Mouse (Mus musculus) thymus, adult 2 months (tissue): ENCODE measurements around the gene Vmn1r198. TPM values are rescaled to one million over a fixed set of nuclear protein-coding genes. Genes with fewer than 3 reads are reported as not detected.
"Not testable (repeated sequence)": the region's sequence is repeated elsewhere in the genome, so short reads cannot be mapped to it uniquely, and the experiment has no call there.

Experiments used
- DNase-seq: peaks from one replicate; pipeline ENCODE4 v3.0.0; 2021
- H3K27ac ChIP-seq: fragments of 200-500 bp; 2 replicates; pipeline ENCODE4 v1.5.1; 2012; ENCODE audit warnings: low read length, control low read depth; ENCODE audit not compliant: control insufficient read depth, insufficient read depth
- H3K27me3 ChIP-seq: fragments of 200-500 bp; 2 replicates; pipeline ENCODE4 v1.6.1; 2012; ENCODE audit warnings: mild to moderate bottlenecking, low read length, moderate library complexity, mixed read lengths; ENCODE audit not compliant: control insufficient read depth, insufficient read depth
- H3K36me3 ChIP-seq: fragments of 200-500 bp; 2 replicates; pipeline ENCODE4 v1.6.1; 2012; ENCODE audit warnings: mild to moderate bottlenecking, low read length, moderate library complexity; ENCODE audit not compliant: control insufficient read depth, insufficient read depth
- H3K4me1 ChIP-seq: fragments of 200-500 bp; replicated peaks from 2 replicates; pipeline ENCODE4 v1.6.1; 2012; ENCODE audit warnings: low read length; ENCODE audit not compliant: control insufficient read depth, insufficient read depth
- H3K4me3 ChIP-seq: fragments of 200-500 bp; 2 replicates; pipeline ENCODE4 v1.5.1; 2012; ENCODE audit warnings: mild to moderate bottlenecking, low read length, control low read depth, moderate library complexity; ENCODE audit not compliant: control insufficient read depth, insufficient read depth
- CTCF ChIP-seq: fragments of 200-500 bp; IDR thresholded peaks from 2 replicates; pipeline ENCODE4 v1.5.1; 2012; ENCODE audit warnings: mild to moderate bottlenecking, control low read depth, low read length, moderate library complexity, borderline replicate concordance; ENCODE audit not compliant: control insufficient read depth, poor library complexity, insufficient read depth; ENCODE audit errors: extremely low read depth
- POLR2A ChIP-seq: fragments of 200-500 bp; IDR thresholded peaks from 2 replicates; pipeline ENCODE4 v1.6.1; 2012; ENCODE audit warnings: mild to moderate bottlenecking, low read length, control low read depth, moderate library complexity; ENCODE audit not compliant: control insufficient read depth, poor library complexity, insufficient read depth; ENCODE audit errors: extremely low read depth
- WGBS: fragments of 180-500 bp; shearing (Covaris S2); methylation state at CpG from one replicate; pipeline ENCODE4 v1.1.7; 2018; 5-methylcytosine and 5-hydroxymethylcytosine counted together
- polyA plus RNA-seq: library from polyadenylated mRNA; depleted of rRNA; stranded (reverse); fragments of >200 nt; gene quantifications from 2 replicates; pipeline ENCODE4 v1.2.3, GENCODE M21; 2012

The Vmn1r198 gene
- polyA plus RNA-seq, 1 experiment = not detected

- Histone ChIP-seq H3K27ac (no peak overlapping the region), H3K4me3 (no peak overlapping the region), H3K36me3 (no peaks in the 10 kb centered on the region), H3K4me1 (no peaks in the 10 kb centered on the region), H3K27me3 (no peaks in the 10 kb centered on the region)
- WGBS = 86% methylated on average over 1 of the region's 1 CpGs
- TF ChIP-seq CTCF = no peak
- no peak for TF ChIP-seq POLR2A
- no peak for DNase-seq
Measured at GRCm38 (mm10) chr13:22335565-22335964, 14.6 kb upstream of the Vmn1r198 start.

GRCm38 (mm10) chr13:22350813-22351212 lies 649 bp downstream of the Vmn1r198 start:
- WGBS = 83% methylated on average over 1 of the region's 1 CpGs
- Histone ChIP-seq H3K4me3 (no peak overlapping the region), H3K27ac (no peak overlapping the region), H3K27me3 (no peaks in the 10 kb centered on the region), H3K4me1 (no peaks in the 10 kb centered on the region), H3K36me3 (no peaks in the 10 kb centered on the region)
- DNase-seq = no peak
- TF ChIP-seq CTCF (no peak), POLR2A (no peak)

- 81% methylated on average over 2 of the region's 2 CpGs for WGBS
Measured at GRCm38 (mm10) chr13:22379518-22379917, 29.4 kb downstream of the Vmn1r198 start, which contains the start of gene Vmn1r199. TSS of gene Vmn1r199 (plus strand) at chr13:22379818.

DNA sequence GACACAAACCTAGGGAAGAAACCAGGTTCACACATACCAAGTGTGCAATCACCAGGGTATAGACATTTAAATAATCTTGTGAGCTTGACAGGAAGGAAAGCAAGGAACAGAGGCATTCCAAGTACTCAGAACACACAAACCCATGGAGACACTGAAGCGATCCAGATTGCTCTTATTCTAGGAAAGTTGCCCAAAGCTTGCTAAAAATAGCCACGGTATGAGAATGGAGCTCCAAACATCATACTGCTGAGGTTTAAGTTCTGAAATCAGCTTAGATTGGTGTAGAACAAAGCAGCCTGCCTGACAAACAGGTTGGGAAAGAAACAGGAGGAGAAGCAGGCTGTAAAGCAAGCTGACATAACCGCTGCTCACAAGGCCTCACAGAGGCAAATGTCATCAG lies 31.0 kb downstream of the Vmn1r198 start:
- WGBS = 80% methylated on average over 3 of the region's 3 CpGs
- not testable (repeated sequence) for H3K27ac ChIP-seq, H3K4me3 ChIP-seq, DNase-seq, H3K36me3 ChIP-seq, H3K4me1 ChIP-seq, H3K27me3 ChIP-seq

More at GRCm38 (mm10) chr13:22379518-22379917, 29.4 kb downstream of the Vmn1r198 start, which contains the start of gene Vmn1r199:
- H3K4me1 ChIP-seq = no peaks in the 10 kb centered on the region
- TF ChIP-seq CTCF = no peak
- TF ChIP-seq POLR2A = no peak
- no peak within 1 kb of the TSS for H3K4me3 ChIP-seq
- no peak for DNase-seq
- no peak within 1 kb of the TSS for H3K27ac ChIP-seq
- H3K36me3 ChIP-seq = no peaks in the 10 kb centered on the region
- no peaks in the 10 kb centered on the region for H3K27me3 ChIP-seq

DNA sequence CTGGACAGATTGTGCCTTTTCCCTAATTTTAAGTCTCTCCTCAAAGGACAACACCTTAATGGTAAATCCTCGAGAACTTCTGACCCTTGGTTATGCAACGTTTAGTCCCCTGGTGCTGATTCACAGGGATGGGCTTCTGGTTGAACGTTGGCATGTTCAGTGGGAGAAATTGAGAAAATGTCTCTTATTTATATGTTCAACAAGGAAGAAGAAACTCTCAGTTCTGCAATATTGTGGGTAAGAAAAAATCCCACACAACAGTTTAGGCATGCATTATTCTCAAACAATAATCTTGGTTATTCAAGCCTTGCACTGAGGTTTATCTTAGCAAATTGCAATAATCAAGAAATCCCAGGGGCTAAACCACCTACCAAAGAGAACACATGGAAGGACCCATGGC lies 33.2 kb downstream of the Vmn1r198 start:
- Histone ChIP-seq H3K27me3 (no peaks in the 10 kb centered on the region), H3K27ac (no peak overlapping the region), H3K4me1 (no peaks in the 10 kb centered on the region), H3K36me3 (no peaks in the 10 kb centered on the region), H3K4me3 (no peak overlapping the region)
- TF ChIP-seq CTCF (no peak), POLR2A (no peak)
- no peak for DNase-seq
- WGBS = 86% methylated on average over 3 of the region's 3 CpGs

- DNase-seq = no peak
- Histone ChIP-seq H3K36me3 (no peaks in the 10 kb centered on the region), H3K27me3 (no peaks in the 10 kb centered on the region), H3K27ac (no peak overlapping the region), H3K4me1 (no peaks in the 10 kb centered on the region), H3K4me3 (no peak overlapping the region)
- 97% methylated on average over 1 of the region's 1 CpGs for WGBS
- TF ChIP-seq POLR2A (no peak), CTCF (no peak)
Measured at GRCm38 (mm10) chr13:22387050-22387449, 36.9 kb downstream of the Vmn1r198 start.

DNA sequence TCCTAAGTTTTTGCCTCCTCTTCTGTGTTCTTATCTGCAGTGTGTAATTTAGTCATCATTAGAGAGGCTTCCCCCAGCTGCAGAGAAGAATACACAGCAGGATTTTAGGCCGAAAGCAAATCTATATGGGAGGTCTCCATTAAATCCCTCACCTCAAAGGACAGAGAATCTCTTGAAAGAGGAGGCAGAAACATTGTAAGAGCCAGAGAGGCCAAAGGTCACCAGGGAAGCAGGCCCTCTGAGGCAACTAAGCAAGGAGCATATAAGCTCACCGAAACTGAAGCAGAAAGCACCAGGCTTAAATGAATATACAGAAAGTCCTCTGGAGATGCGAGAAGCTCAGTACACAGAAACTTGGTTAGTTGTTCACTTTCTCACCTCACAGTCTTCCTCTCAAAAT lies 39.9 kb downstream of the Vmn1r198 start, which contains the start of gene Vmn1r200:
Vmn1r200 (plus strand) TSS at position 301 of the 400 bp plus-strand sequence.
- H3K27ac ChIP-seq = no peak within 1 kb of the TSS
- H3K36me3 ChIP-seq = no peaks in the 10 kb centered on the region
- H3K27me3 ChIP-seq = no peaks in the 10 kb centered on the region
- H3K4me3 ChIP-seq = no peak within 1 kb of the TSS
- H3K4me1 ChIP-seq = no peaks in the 10 kb centered on the region
- no peak for DNase-seq
- TF ChIP-seq CTCF (no peak), POLR2A (no peak)
- 96% methylated on average over 3 of the region's 3 CpGs for WGBS
